Mouse (Mus musculus) limb, embryonic 14.5 days (tissue): ENCODE measurements around the gene Eif3i. TPM values are rescaled to one million over a fixed set of nuclear protein-coding genes. Genes with fewer than 3 reads are reported as not detected.
A peak's percentile ranks its signal among the peaks of the same experiment; 100 is the strongest.

Experiments used
- ATAC-seq: fragments of 200-750 bp; cut with Nextera tagmentation; 2 replicates; pipeline ENCODE4 v1.8.0; 2017; ENCODE audit warnings: low read depth, moderate number of reproducible peaks, moderate TSS enrichment; ENCODE audit not compliant: low FRiP score
- DNase-seq: peaks from one replicate; pipeline ENCODE4 v3.0.0-alpha.2; 2015; ENCODE audit warnings: low spot score
- H3K27ac ChIP-seq: fragments of 300-500 bp; sonication (generic); replicated peaks from 2 replicates; pipeline ENCODE4 v1.5.1; 2014; ENCODE audit warnings: low read depth, mild to moderate bottlenecking, low read length, moderate library complexity, mixed read lengths
- H3K27me3 ChIP-seq: fragments of 300-500 bp; sonication (generic); 2 replicates; pipeline ENCODE4 v1.6.1; 2014; ENCODE audit warnings: low read length, mixed read lengths; ENCODE audit not compliant: control insufficient read depth, insufficient read depth
- H3K36me3 ChIP-seq: fragments of 300-500 bp; sonication (generic); 2 replicates; pipeline ENCODE4 v1.6.1; 2014; ENCODE audit warnings: mild to moderate bottlenecking, low read length, moderate library complexity, mixed read lengths; ENCODE audit not compliant: control insufficient read depth, insufficient read depth
- H3K4me1 ChIP-seq: fragments of 300-500 bp; sonication (generic); 2 replicates; pipeline ENCODE4 v1.6.1; 2014; ENCODE audit warnings: antibody characterized with exemption, low read length, mixed read lengths; ENCODE audit not compliant: control insufficient read depth, insufficient read depth
- H3K4me2 ChIP-seq: fragments of 300-500 bp; sonication (generic); replicated peaks from 2 replicates; pipeline ENCODE4 v1.6.1; 2014; ENCODE audit warnings: low read depth, mild to moderate bottlenecking, low read length, moderate library complexity; ENCODE audit not compliant: severe bottlenecking
- H3K4me3 ChIP-seq: fragments of 300-500 bp; sonication (generic); replicated peaks from 2 replicates; pipeline ENCODE4 v1.5.1; 2014; ENCODE audit warnings: low read length
- H3K9ac ChIP-seq: fragments of 300-500 bp; sonication (generic); 2 replicates; pipeline ENCODE4 v1.6.1; 2014; ENCODE audit warnings: mild to moderate bottlenecking, low read depth, low read length, moderate library complexity; ENCODE audit not compliant: severe bottlenecking
- H3K9me3 ChIP-seq: fragments of 300-500 bp; sonication (generic); 2 replicates; pipeline ENCODE4 v1.6.1; 2016; ENCODE audit warnings: low read length; ENCODE audit not compliant: control insufficient read depth
- POLR2A ChIP-seq: fragments of 200-500 bp; IDR thresholded peaks from 2 replicates; pipeline ENCODE4 v1.8.0; 2012; ENCODE audit warnings: inconsistent platforms, mild to moderate bottlenecking, moderate library complexity, borderline replicate concordance; ENCODE audit not compliant: insufficient read depth, insufficient read length; ENCODE audit errors: extremely low read depth
- WGBS: fragments of 180-500 bp; shearing (Covaris S2); extraction: QIAGEN DNeasy Blood & Tissue Kit; methylation state at CpG from one replicate; pipeline ENCODE4 v1.1.7; 2014; 5-methylcytosine and 5-hydroxymethylcytosine counted together
- polyA plus RNA-seq, 2 experiments: library from polyadenylated mRNA; depleted of rRNA in 1 of 2; stranded (reverse) in 1 of 2; unstranded in 1 of 2; fragments of >200 nt; fragmentation: Nextera tagmentation in 1 of 2; extraction: Ambion mirVana in 1 of 2; gene quantifications; 2 replicates each; pipeline versions ENCODE4 v1.2.1 to v1.2.3; 2012 to 2014

Gene Eif3i
- polyA plus RNA-seq, 2 experiments = 334 to 367 TPM

DNA sequence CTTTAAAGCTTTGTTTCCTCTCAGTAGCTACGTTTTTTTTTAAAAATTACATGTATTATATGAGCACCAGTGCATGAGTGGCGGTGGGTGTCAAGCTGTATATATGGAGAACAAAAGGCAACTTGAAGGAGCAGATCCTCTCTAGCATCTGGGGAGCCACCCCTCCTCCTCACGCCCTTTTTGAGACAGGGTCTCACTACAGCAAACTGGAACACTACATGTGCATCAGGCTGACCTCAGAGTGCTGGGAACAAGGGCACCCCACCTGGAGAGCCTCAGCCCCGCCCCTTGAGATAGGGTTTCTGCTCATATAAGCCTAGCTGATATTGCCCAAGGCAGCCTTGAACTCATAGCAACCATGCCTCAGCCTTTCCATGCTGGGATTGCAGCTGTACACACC lies 25.0 kb upstream of the Eif3i start:
- no peaks in the 10 kb centered on the region for H3K27me3 ChIP-seq
- no peak overlapping the region for H3K9ac ChIP-seq
- H3K27ac ChIP-seq = no peak overlapping the region
- no peaks in the 10 kb centered on the region for H3K9me3 ChIP-seq
- no peak overlapping the region for H3K4me3 ChIP-seq
- peaks cover 45% of the 10 kb centered on the region for H3K36me3 ChIP-seq
- H3K4me1 ChIP-seq = peaks cover 19% of the 10 kb centered on the region
- WGBS = 41% methylated on average over 4 of the region's 4 CpGs
- no peak for DNase-seq
- TF ChIP-seq POLR2A = no peak
- no peak for ATAC-seq
- H3K4me2 ChIP-seq = peak overlapping the region; percentile 88

- ATAC-seq (no peak), DNase-seq (peak; percentile 56)
- 5% methylated on average over 6 of the region's 6 CpGs for WGBS
- Histone ChIP-seq H3K4me2 (peak overlapping the region; percentile 88), H3K4me1 (peaks cover 19% of the 10 kb centered on the region), H3K9me3 (no peaks in the 10 kb centered on the region), H3K27ac (peak overlapping the region; percentile 83), H3K4me3 (peak overlapping the region; percentile 60), H3K36me3 (peaks cover 40% of the 10 kb centered on the region), H3K9ac (peak overlapping the region; percentile 76), H3K27me3 (no peaks in the 10 kb centered on the region)
- no peak for TF ChIP-seq POLR2A
These were observed 24.6 kb upstream of the Eif3i start for GRCm38 (mm10) chr4:129625029-129625370.

DNA sequence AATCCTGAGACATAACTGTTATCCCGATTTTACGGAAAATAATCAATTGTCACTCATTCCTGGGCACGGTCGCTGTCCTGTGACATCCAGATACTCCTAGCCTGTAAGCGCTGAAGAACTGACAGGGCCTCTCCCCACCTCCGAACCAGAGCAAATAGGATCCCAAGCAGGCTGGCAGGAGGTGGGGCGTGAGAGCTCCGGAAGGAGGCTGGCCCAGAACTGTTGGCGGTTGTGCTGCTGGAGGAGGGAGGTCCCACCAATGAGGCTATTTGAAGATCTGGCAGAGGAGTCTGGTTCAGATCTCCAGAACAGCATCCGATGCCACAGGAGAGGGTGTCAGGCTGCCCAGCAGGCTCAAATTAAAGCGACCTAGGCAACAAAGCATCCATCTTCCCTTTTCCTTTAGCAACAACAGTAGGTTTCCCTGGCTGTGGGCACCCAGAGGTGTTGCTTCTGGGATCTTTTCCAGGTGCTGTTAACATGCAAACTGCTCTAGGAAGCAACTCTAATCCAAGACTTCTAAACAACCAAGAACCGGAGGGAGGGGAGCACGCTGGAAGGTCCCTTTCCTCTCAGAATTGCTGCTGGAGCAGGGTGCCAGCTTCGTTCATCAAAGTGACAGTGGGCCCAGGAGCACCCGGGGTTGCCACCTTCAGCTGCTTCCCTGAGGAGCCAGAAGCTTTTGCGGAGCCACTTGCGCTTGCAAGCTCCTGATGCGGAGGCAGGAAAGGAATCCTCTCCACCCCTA lies 24.0 kb upstream of the Eif3i start:
- ATAC-seq (peak; percentile 87), DNase-seq (peak; percentile 93)
- Histone ChIP-seq H3K27ac (peak overlapping the region; percentile 83), H3K9ac (peak overlapping the region; percentile 76), H3K27me3 (no peaks in the 10 kb centered on the region), H3K4me2 (peak overlapping the region; percentile 88), H3K36me3 (peaks cover 35% of the 10 kb centered on the region), H3K9me3 (no peaks in the 10 kb centered on the region), H3K4me3 (peak overlapping the region; percentile 60), H3K4me1 (peaks cover 19% of the 10 kb centered on the region)
- 1% methylated on average over 18 of the region's 18 CpGs for WGBS
- TF ChIP-seq POLR2A = 0 out of 2 replicates have a peak, but pooled peaks have one; percentile 30

DNA sequence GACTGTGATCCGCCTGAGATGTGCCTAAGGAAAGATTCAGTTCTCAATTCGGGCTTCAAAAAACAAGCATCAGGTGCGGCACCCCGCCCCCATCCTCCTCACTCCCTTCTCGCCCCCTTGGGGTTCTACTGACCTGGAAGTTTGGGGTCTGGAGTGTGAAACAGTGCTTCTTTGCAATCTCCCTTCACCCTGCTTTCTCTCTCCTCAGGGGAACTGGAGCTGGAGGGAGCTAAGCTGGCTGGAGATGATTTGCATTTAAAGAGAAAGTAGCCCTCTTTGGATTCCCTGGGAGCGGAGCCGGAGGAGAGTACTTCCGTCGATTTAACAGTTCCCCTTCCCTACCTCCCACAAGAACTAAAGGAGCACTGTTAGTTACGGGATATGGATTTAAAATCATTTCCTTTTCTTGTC lies 23.2 kb upstream of the Eif3i start, which contains the start of gene Ccdc28b:
Gene Ccdc28b (minus strand): TSS at position 267 of the 411 bp plus-strand sequence.
- Histone ChIP-seq H3K4me1 (peaks cover 19% of the 10 kb centered on the region), H3K4me2 (peak within 1 kb of the TSS; percentile 88), H3K9ac (peak within 1 kb of the TSS; percentile 76), H3K4me3 (peak within 1 kb of the TSS; percentile 60), H3K27me3 (no peaks in the 10 kb centered on the region), H3K36me3 (peaks cover 27% of the 10 kb centered on the region), H3K9me3 (no peaks in the 10 kb centered on the region), H3K27ac (peak within 1 kb of the TSS; percentile 83)
- 0% methylated on average over 10 of the region's 10 CpGs for WGBS
- ATAC-seq = peak; percentile 20
- no peak for DNase-seq
- no peak for TF ChIP-seq POLR2A

- H3K9ac ChIP-seq = peak overlapping the region; percentile 76
- H3K36me3 ChIP-seq = peaks cover 20% of the 10 kb centered on the region
- TF ChIP-seq POLR2A = no peak
- DNase-seq = no peak
- WGBS = 20% methylated on average over 8 of the region's 8 CpGs
- H3K9me3 ChIP-seq = no peaks in the 10 kb centered on the region
- no peaks in the 10 kb centered on the region for H3K27me3 ChIP-seq
- H3K4me3 ChIP-seq = peak overlapping the region; percentile 60
- H3K4me1 ChIP-seq = peaks cover 25% of the 10 kb centered on the region
- H3K27ac ChIP-seq = peak overlapping the region; percentile 83; the same call in 1 of the 2 replicates
- H3K4me2 ChIP-seq = peak overlapping the region; percentile 88
- ATAC-seq = no peak
These were observed 22.5 kb upstream of the Eif3i start for GRCm38 (mm10) chr4:129622803-129623535.
